Mouse (Mus musculus): ENCODE data around the gene Rhox10.
A peak's percentile ranks its signal among the peaks of the same experiment; 100 is the strongest.
"Not testable (repeated sequence)": the region's sequence is repeated elsewhere in the genome, so short reads cannot be mapped to it uniquely, and the experiment has no call there.

Gene Rhox10

DNA sequence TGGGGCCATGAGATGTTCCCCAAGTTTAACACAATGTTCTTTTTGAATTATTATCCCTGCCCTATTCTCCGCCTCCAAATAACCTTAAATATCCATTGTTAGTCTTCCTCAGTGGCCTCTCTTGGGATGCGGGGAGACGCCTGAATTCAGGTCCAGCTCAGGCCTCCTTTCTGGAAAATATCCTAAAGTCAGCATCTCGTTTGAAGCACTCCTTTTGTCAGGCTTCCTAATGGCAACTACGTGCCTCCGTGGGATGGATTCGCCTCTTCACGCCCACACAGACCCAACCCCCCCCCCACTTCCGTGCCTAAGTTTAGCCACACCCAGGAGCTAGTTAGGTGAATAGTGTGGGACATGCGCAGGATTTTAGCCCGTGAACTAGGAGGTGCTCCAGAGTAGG, at the start of gene Rhox10:
TSS of gene Rhox10 (plus strand) at position 301 of the 400 bp plus-strand sequence.
- no peak for DNase-seq (ENCODE audit: low spot score)

DNA sequence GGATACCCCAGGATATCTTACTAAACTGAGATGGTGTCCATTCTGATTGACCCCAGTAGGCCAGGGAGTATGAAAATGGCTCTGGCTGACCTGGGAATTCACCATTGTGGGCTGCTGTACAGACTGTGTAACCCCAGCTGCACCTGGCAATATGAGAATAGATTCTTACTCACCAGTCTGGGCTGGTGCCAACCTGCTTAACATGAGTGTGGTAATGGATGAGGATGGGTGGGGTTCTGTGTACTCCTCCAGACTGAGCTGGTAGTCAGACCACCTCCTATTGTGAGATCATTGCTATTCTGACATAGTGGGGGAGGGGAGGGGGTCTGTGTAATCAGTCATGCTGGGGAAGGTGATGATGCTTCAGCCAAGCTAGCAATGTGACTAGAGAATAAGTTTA, 47.7 kb upstream of the Rhox10 start, which contains the start of gene Btg1-ps1:
TSS of gene Btg1-ps1 (minus strand) at position 219 of the 400 bp plus-strand sequence.
- DNase-seq (ENCODE audit: low spot score): not testable (repeated sequence)

DNA sequence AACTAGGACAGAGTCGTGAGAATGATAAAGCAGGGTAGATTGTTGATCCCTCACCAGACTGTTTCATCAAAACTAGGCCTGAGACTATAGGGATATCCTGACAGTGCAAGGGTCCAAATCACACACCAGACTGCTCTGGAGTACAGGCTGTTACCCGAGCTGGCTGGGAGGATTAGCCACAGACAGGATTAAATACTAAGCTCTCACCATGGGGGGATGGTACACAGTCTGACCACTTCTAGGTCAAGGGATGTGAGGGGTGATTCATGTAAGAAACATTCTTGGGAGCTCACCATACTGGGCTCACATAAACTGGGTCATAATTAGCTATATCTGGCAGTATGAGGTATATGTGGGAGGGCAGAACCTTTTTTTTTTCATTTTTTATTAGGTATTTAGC, 32.4 kb upstream of the Rhox10 start:
- DNase-seq (ENCODE audit: low spot score): no peak

DNA sequence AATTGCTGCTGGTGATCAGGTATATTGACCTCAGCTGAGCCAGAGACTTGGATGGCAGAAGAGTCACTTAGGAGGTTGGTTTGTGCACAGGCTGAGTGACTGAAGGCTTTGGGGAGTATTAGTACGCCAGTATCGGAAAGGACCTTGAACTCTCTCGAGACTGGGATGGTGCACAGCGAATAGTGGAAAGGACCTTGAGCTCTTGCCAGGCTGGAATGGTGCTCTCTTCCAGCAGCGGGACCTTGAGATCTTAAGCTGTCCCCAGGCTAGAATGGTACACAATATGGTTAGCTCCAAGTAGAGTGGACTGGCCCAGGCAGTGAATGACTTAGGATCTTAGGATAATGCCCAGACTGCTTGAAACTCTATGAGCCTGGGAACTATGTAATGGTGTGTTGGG, 26.6 kb upstream of the Rhox10 start:
- no peak for DNase-seq (ENCODE audit: low spot score)

DNA sequence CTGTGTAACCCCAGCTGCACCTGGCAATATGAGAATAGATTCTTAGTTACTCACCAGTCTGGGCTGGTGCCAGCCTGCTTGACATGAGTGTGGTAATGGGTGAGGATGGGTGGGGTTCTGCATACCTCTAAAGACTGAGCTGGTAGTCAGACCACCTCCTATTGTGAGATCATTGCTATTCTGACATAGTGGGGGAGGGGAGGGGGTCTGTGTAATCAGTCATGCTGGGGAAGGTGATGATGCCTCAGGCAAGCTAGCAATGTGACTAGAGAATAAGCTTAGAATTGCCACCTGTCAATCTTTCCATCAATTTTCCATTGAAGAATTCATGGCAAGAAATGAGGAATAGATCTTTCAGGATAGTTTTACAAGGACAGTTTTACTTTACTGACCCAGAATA, 23.3 kb upstream of the Rhox10 start, which contains the start of gene Btg1-ps2:
TSS of gene Btg1-ps2 (minus strand) at position 101 of the 400 bp plus-strand sequence.
- not testable (repeated sequence) for DNase-seq (ENCODE audit: low spot score)

DNA sequence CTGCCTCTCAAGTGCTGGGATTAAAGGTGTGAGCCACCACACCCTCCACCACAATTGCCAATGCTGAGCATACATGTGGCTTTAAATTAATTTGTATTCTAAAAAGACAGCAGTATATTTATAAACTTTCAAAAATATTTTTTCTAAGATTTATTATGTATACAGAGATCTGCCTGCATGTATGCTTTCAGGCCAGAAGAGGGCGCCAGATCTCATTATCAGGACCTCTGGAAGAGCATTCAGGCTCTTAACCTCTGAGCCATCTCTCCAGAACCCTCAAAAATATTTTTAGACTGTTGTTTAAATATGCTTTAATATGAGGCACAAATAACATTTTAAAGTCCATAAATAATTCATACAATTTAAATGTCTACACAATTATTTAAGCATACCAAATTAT, 4.7 kb upstream of the Rhox10 start:
- DNase-seq (ENCODE audit: low spot score): no peak

DNA sequence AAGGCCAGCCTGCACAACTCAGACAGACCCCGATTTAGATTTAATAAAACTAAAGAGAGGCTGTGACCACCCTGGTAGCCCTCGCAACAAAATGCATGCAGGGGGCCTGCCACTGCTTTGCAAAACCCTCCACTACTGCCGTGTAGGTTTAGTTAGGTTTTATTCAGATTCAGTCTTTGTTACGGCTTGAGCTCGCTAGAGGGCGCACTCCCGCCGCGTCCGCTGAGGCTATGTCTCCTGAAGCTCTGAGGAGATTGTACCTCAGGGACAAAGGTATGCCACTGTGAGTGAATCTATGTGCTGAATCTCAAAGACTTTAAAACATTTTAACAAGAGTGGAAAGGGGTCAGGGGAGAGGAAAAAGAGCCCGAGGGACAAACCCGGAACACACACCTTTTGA, 18.0 kb downstream of the Rhox10 start:
- DNase-seq (ENCODE audit: low spot score): peak; percentile 5

DNA sequence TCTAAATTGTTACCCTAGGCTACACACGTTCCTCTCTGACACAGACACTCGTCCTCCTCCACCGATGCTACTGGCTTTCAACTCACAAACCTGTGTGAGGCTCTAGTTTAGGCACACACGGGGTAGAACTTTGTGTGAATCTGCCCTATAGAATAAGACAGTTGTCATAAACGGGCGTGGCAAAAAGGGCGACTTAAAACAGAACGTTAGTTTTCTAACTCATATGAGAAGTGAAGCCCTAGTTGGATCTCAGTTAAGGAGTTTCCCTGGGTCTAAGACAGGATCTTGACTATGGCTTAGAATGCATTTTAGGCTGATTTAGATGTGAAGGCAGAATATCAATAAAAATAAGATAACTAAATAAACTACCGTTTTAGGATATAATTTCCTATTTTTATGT, 18.8 kb downstream of the Rhox10 start, which contains the start of gene Rhox11:
TSS of gene Rhox11 (minus strand) at position 101 of the 400 bp plus-strand sequence.
- DNase-seq (ENCODE audit: low spot score): no peak

DNA sequence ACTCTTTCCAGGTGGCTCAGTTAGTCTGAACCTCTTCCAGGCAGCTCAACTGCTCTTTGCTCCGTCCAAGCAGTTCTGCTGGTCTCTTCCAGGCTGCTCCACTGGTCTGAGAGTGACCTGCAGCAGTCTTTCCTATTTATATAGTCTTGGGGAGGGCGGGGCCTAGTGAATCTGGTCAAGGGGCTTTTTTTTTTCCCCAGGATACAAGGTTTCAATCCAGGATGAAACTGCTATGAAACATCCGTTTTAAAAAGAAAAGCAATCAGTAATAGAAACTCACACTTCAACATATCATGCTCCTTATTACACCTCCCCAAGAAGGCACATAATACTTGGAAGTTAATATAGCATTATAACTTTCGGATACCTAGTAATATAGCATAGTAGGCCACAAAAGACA, 44.5 kb downstream of the Rhox10 start, which contains the start of gene Rhox12:
TSS of gene Rhox12 (minus strand) at position 101 of the 400 bp plus-strand sequence.
- no peak for DNase-seq (ENCODE audit: low spot score)

DNA sequence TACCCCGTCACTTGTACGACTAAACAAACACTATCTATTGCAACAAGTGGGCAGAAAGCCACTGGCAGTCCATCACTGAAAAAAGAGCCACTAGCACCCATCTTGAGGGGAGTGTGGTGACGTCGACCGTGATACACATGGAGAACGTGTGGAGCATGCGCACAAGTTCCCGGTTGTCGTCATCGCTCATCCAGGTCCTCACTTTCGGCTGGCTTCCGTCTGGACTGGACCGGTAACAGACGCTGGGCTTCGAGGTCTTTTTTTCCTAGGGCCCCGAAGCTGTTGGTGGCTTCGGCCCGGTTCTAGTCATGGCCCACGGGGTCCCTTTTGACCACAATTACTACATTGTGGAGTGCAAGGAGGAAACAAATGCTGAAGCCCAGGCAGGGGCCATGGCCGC, 54.7 kb downstream of the Rhox10 start, which contains the start of gene Rhox13:
TSS of gene Rhox13 (plus strand) at position 238 of the 400 bp plus-strand sequence.
- no peak for DNase-seq (ENCODE audit: low spot score)
